Comparison of ENCODE assay signal across 17 mouse cellular contexts in genomic region chr6:70872570-70872969, GRCm38 (mm10). TPM values are rescaled to one million over a fixed set of nuclear protein-coding genes. Genes with fewer than 3 reads are reported as not detected.
DNase-seq lines count a peak whose midpoint lies in the region; ATAC-seq and TF ChIP-seq lines count a peak whose summit lies in the region.
"Had no signal": no experiment of that assay in that cellular context is flagged by ENCODE, and none has a peak within 500 bp of the region (broad histone marks: within the 10 kb centered on the region; RNA-seq: fewer than 3 reads in every experiment).

No protein-coding gene starts in this region.

- WGBS in cerebellum, adult 2 months: 76% methylated on average over 7 of the region's 7 CpGs
- WGBS in hindbrain, embryonic 14.5 days: 70% methylated on average over 7 of the region's 7 CpGs
- WGBS in hindbrain, postnatal 0 days: 74% methylated on average over 7 of the region's 7 CpGs
- WGBS in intestine, embryonic 16.5 days: 60% methylated on average over 7 of the region's 7 CpGs

- H3K4me3 ChIP-seq in cerebellum, adult 2 months (replicated peaks; ENCODE audit: insufficient read depth, low read depth, low read length): no peak overlapping the region
- no peak overlapping the region for H3K4me3 ChIP-seq in hindbrain, embryonic 14.5 days (replicated peaks; ENCODE audit: low read length)
- H3K4me3 ChIP-seq in hindbrain, postnatal 0 days (ENCODE audit: low read length): no peak overlapping the region
- no peak overlapping the region for H3K4me3 ChIP-seq in intestine, embryonic 16.5 days (ENCODE audit: low read length)
- H3K4me3 ChIP-seq: limb, embryonic 13.5 days had no signal

- TF ChIP-seq CTCF in cerebellum, adult 2 months (IDR thresholded peaks at IDR 0.05; ENCODE audit: borderline replicate concordance, insufficient read depth, low read depth, low read length): no peak
- TF ChIP-seq CTCF in hindbrain, postnatal 0 days (IDR thresholded peaks at IDR 0.05; ENCODE audit: low read depth): no peak

- TF ChIP-seq POLR2A in cerebellum, adult 2 months (IDR thresholded peaks at IDR 0.05; ENCODE audit: borderline replicate concordance, insufficient read depth, low read length): no peak

- no peak overlapping the region for H3K9ac ChIP-seq in hindbrain, embryonic 14.5 days
- no peak overlapping the region for H3K9ac ChIP-seq in hindbrain, postnatal 0 days (replicated peaks; ENCODE audit: low read length)
- no peak overlapping the region for H3K9ac ChIP-seq in intestine, embryonic 16.5 days (ENCODE audit: low read depth, low read length)
- H3K9ac ChIP-seq: limb, embryonic 13.5 days; lung, embryonic 14.5 days had no signal

- no peak for ATAC-seq in hindbrain, embryonic 14.5 days (ENCODE audit: low FRiP score)
- ATAC-seq in hindbrain, postnatal 0 days: no peak
- ATAC-seq in intestine, embryonic 16.5 days: peak; percentile 63

- no peak overlapping the region for H3K4me2 ChIP-seq in hindbrain, embryonic 14.5 days (replicated peaks)
- no peak overlapping the region for H3K4me2 ChIP-seq in hindbrain, postnatal 0 days (ENCODE audit: low read depth, low read length)
- no peak overlapping the region for H3K4me2 ChIP-seq in intestine, embryonic 16.5 days (ENCODE audit: low read depth, low read length)
- H3K4me2 ChIP-seq: heart, embryonic 11.5 days; limb, embryonic 13.5 days; lung, embryonic 14.5 days had no signal

- 0 out of 2 replicates have a peak overlapping the region, but pooled peaks have one; percentile 63 for H3K27ac ChIP-seq in cerebellum, adult 2 months (ENCODE audit: insufficient read depth, low read length)
- H3K27ac ChIP-seq in hindbrain, embryonic 14.5 days: peak overlapping the region; percentile 9
- no peak overlapping the region for H3K27ac ChIP-seq in hindbrain, postnatal 0 days
- peak overlapping the region; percentile 46 for H3K27ac ChIP-seq in intestine, embryonic 16.5 days (ENCODE audit: low read length)
- H3K27ac ChIP-seq: limb, embryonic 13.5 days had no signal

- H3K4me1 ChIP-seq in cerebellum, adult 2 months (ENCODE audit: control insufficient read depth, insufficient read depth, low read length): peaks cover 4% of the 10 kb centered on the region
- H3K4me1 ChIP-seq in hindbrain, embryonic 14.5 days (replicated peaks; ENCODE audit: control insufficient read depth, insufficient read depth, low read length): peaks cover 17% of the 10 kb centered on the region; the same call in 1 of the 2 replicates
- no peaks in the 10 kb centered on the region for H3K4me1 ChIP-seq in hindbrain, postnatal 0 days (ENCODE audit: insufficient read depth, low read length)
- peaks cover 22% of the 10 kb centered on the region; the same call in 1 of the 2 replicates for H3K4me1 ChIP-seq in intestine, embryonic 16.5 days (ENCODE audit: control insufficient read depth, insufficient read depth, low read length)

- no peaks in the 10 kb centered on the region; the same call in 1 of the 2 replicates for H3K36me3 ChIP-seq in hindbrain, embryonic 14.5 days (replicated peaks; ENCODE audit: control insufficient read depth, insufficient read depth)
- no peaks in the 10 kb centered on the region for H3K36me3 ChIP-seq in hindbrain, postnatal 0 days (ENCODE audit: insufficient read depth, low read length)
- H3K36me3 ChIP-seq in intestine, embryonic 16.5 days (ENCODE audit: control insufficient read depth, insufficient read depth, low read length): no peaks in the 10 kb centered on the region

- no peak for DNase-seq in cerebellum, adult 2 months
- no peak for DNase-seq in cerebellum, postnatal 4 days (ENCODE audit: low spot score in 2 of 2)
- no peak for DNase-seq in hindbrain, embryonic 14.5 days (ENCODE audit: low spot score)
- no peak for DNase-seq in hindbrain, postnatal 0 days (ENCODE audit: low spot score)
- peak; percentile 8 for DNase-seq in CD4-positive helper T cell, adult 2 months (ENCODE audit: low read depth, low spot score)
- no peak for DNase-seq in kidney, postnatal 10 days
- DNase-seq in kidney, postnatal 4 days: no peak
- DNase-seq: thymus, adult 18-20 months had no signal

- no peaks in the 10 kb centered on the region for H3K27me3 ChIP-seq in cerebellum, adult 2 months (ENCODE audit: control insufficient read depth, insufficient read depth, low read length)
- H3K27me3 ChIP-seq in hindbrain, embryonic 14.5 days (ENCODE audit: control insufficient read depth, insufficient read depth, low read length): no peaks in the 10 kb centered on the region
- H3K27me3 ChIP-seq in hindbrain, postnatal 0 days (ENCODE audit: insufficient read depth, low read length): no peaks in the 10 kb centered on the region
- H3K27me3 ChIP-seq in intestine, embryonic 16.5 days (replicated peaks; ENCODE audit: control insufficient read depth, insufficient read depth, low read length): no peaks in the 10 kb centered on the region
- H3K27me3 ChIP-seq: limb, embryonic 13.5 days had no signal

- H3K9me3 ChIP-seq in hindbrain, embryonic 14.5 days (ENCODE audit: control insufficient read depth, low read length): no peaks in the 10 kb centered on the region
- H3K9me3 ChIP-seq in hindbrain, postnatal 0 days (ENCODE audit: low read length): no peaks in the 10 kb centered on the region
- H3K9me3 ChIP-seq in intestine, embryonic 16.5 days (ENCODE audit: control insufficient read depth, low read length): no peaks in the 10 kb centered on the region
- H3K9me3 ChIP-seq: limb, embryonic 13.5 days had no signal

RNA-seq across cellular contexts. Expression of gene Eif2ak3, which starts 28.3 kb away (rescaled TPM):
- 24.0 and 26.7 TPM in 2 replicates for polyA plus RNA-seq in cerebellum, adult 2 months (2012; rRNA removed)
- 13.0 and 13.3 TPM in 2 replicates for polyA plus RNA-seq in hindbrain, embryonic 14.5 days (2014; fragmentation: Nextera tagmentation; extraction: Ambion mirVana)
- total RNA-seq in hindbrain, postnatal 0 days (2014; rRNA removed): 18.3 and 25.6 TPM in 2 replicates
- polyA plus RNA-seq in hindbrain, postnatal 0 days (2015; fragmentation: Nextera tagmentation; extraction: Ambion mirVana): 7.6 and 8.2 TPM in 2 replicates
- polyA plus RNA-seq in intestine, embryonic 16.5 days (2015; fragmentation: Nextera tagmentation; extraction: Ambion mirVana): 6.6 and 9.8 TPM in 2 replicates

RNA-seq across cellular contexts. Expression of gene Tex37, which starts 46.2 kb away (rescaled TPM):
- not detected in 2 replicates for polyA plus RNA-seq in cerebellum, adult 2 months (2012; rRNA removed)
- polyA plus RNA-seq in hindbrain, embryonic 14.5 days (2014; fragmentation: Nextera tagmentation; extraction: Ambion mirVana): not detected in 2 replicates
- total RNA-seq in hindbrain, postnatal 0 days (2014; rRNA removed): not detected in 2 replicates
- polyA plus RNA-seq in hindbrain, postnatal 0 days (2015; fragmentation: Nextera tagmentation; extraction: Ambion mirVana): not detected in 2 replicates
- polyA plus RNA-seq in intestine, embryonic 16.5 days (2015; fragmentation: Nextera tagmentation; extraction: Ambion mirVana): not detected in 2 replicates
- total RNA-seq: adrenal gland, adult 2 months; gastrocnemius, adult 8-10 months had no signal
- polyA plus RNA-seq: adrenal gland, adult 2 months; heart, embryonic 11.5 days; inflammation-experienced regulatory T-cells, adult 6 months; limb, embryonic 13.5 days; lung, embryonic 14.5 days; neural tube, embryonic 14.5 days; spleen, adult 2 months had no signal
